Mouse (Mus musculus) E14TG2a.4 (cell line): ENCODE measurements around the gene Gpr179.
"Not testable (repeated sequence)": the region's sequence is repeated elsewhere in the genome, so short reads cannot be mapped to it uniquely, and the experiment has no call there.

Experiments
- H3K27me3 ChIP-seq: 2 replicates; pipeline ENCODE4 v1.6.1; 2014; ENCODE audit warnings: low read length, control low read depth; ENCODE audit not compliant: insufficient read depth
- H3K36me3 ChIP-seq: 2 replicates; pipeline ENCODE4 v1.6.1; 2014; ENCODE audit warnings: low read length, control low read depth; ENCODE audit not compliant: insufficient read depth
- H3K4me1 ChIP-seq: replicated peaks from 2 replicates; pipeline ENCODE4 v1.6.1; 2014; ENCODE audit warnings: low read depth, low read length, control low read depth
- H3K4me3 ChIP-seq: replicated peaks from 2 replicates; pipeline ENCODE4 v1.5.1; 2014; ENCODE audit warnings: mild to moderate bottlenecking, low read length
- H3K9me3 ChIP-seq: 2 replicates; pipeline ENCODE4 v1.6.1; 2014; ENCODE audit warnings: low read length, control low read depth
- CTCF ChIP-seq: conservative IDR thresholded peaks from 2 replicates; pipeline ENCODE4 v1.5.1; 2014; ENCODE audit warnings: low read length
- NANOG ChIP-seq: IDR thresholded peaks from 2 replicates; pipeline ENCODE4 v1.6.1; 2014; ENCODE audit warnings: borderline replicate concordance, low read length, mixed read lengths
- POU5F1 ChIP-seq: IDR thresholded peaks from 2 replicates; pipeline ENCODE4 v1.6.1; 2014; ENCODE audit warnings: low read length, borderline replicate concordance

Gpr179 gene

DNA sequence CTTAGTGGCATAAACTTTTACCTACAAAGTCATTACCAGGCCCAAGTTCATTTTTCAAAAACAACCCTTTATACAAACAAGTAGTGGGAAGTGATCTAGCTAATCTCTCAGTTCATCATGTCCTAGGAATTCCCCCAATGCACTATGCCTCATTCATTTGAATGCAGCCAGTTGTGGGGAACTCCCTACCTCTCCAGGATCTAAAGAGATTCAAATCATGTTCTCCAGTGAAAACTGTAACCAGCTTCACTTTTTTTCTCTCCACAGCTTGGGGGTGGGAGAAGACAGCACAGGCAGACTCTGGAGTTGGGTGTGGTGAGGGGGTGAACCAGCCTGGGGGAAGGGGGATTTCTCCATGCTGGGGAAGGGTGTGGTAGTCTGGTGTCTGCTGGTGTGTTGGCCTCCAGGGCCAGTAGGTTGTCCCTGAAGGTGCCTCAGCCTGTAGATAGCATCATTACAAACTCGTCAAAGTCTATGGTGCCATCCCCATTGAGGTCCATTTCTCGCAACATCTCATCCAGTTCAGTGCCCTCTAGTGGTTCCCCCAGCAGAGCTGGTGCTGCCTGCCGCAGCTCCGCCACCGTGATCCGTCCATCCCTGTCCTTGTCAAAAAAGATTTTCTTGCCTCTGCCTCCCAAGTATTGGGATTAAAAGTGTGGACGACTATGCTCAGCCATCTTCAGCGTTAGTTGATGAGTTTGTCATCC, 29.8 kb downstream of the Gpr179 start:
- Histone ChIP-seq H3K4me3 (peak overlapping the region; percentile 26; the same call in 1 of the 2 replicates), H3K4me1 (peaks cover 64% of the 10 kb centered on the region), H3K36me3 (peaks cover 74% of the 10 kb centered on the region)
- H3K9me3 ChIP-seq, H3K27me3 ChIP-seq: not testable (repeated sequence)
- 0 out of 2 replicates have a peak, but pooled peaks have one; percentile 7 for TF ChIP-seq CTCF

GRCm38 (mm10) chr11:97321197-97321596, 30.7 kb downstream of the Gpr179 start:
- TF ChIP-seq NANOG (no peak), POU5F1 (no peak), CTCF (no peak)
- H3K4me1 ChIP-seq: peaks cover 64% of the 10 kb centered on the region

GRCm38 (mm10) chr11:97315504-97316503, 36.1 kb downstream of the Gpr179 start, which contains the start of gene Mrpl45:
Gene Mrpl45 (plus strand): TSS chr11:97315716.
- no peak for TF ChIP-seq NANOG
- H3K4me3 ChIP-seq: peak within 1 kb of the TSS; percentile 89
- no peaks in the 10 kb centered on the region for H3K27me3 ChIP-seq
- peaks cover 34% of the 10 kb centered on the region for H3K36me3 ChIP-seq
- no peaks in the 10 kb centered on the region for H3K9me3 ChIP-seq
- peaks cover 53% of the 10 kb centered on the region for H3K4me1 ChIP-seq

More at GRCm38 (mm10) chr11:97321197-97321596, 30.7 kb downstream of the Gpr179 start:
- 0 out of 2 replicates have a peak overlapping the region, but pooled peaks have one; percentile 8 for H3K4me3 ChIP-seq
- no peaks in the 10 kb centered on the region for H3K27me3 ChIP-seq
- peaks cover 71% of the 10 kb centered on the region for H3K36me3 ChIP-seq
- no peaks in the 10 kb centered on the region for H3K9me3 ChIP-seq

GRCm38 (mm10) chr11:97314751-97315503, 37.0 kb downstream of the Gpr179 start:
- no peaks in the 10 kb centered on the region for H3K27me3 ChIP-seq
- peaks cover 29% of the 10 kb centered on the region for H3K36me3 ChIP-seq
- TF ChIP-seq POU5F1 (no peak), NANOG (no peak), CTCF (no peak)
- H3K4me1 ChIP-seq: peaks cover 54% of the 10 kb centered on the region
- H3K4me3 ChIP-seq: peak overlapping the region; percentile 65
- H3K9me3 ChIP-seq: no peaks in the 10 kb centered on the region

GRCm38 (mm10) chr11:97314110-97314509, 37.8 kb downstream of the Gpr179 start:
- H3K36me3 ChIP-seq: peaks cover 23% of the 10 kb centered on the region
- TF ChIP-seq NANOG: no peak
- TF ChIP-seq POU5F1: no peak
- peak; percentile 83 for TF ChIP-seq CTCF
- no peak overlapping the region for H3K4me3 ChIP-seq
- peaks cover 54% of the 10 kb centered on the region for H3K4me1 ChIP-seq
- no peaks in the 10 kb centered on the region for H3K9me3 ChIP-seq
- H3K27me3 ChIP-seq: no peaks in the 10 kb centered on the region

GRCm38 (mm10) chr11:97312871-97313270, 39.0 kb downstream of the Gpr179 start:
- not testable (repeated sequence) for H3K4me3 ChIP-seq, H3K27me3 ChIP-seq, H3K9me3 ChIP-seq
- H3K36me3 ChIP-seq: peaks cover 13% of the 10 kb centered on the region
- peaks cover 59% of the 10 kb centered on the region for H3K4me1 ChIP-seq

- Histone ChIP-seq H3K4me1 (peaks cover 60% of the 10 kb centered on the region), H3K27me3 (no peaks in the 10 kb centered on the region), H3K36me3 (peaks cover 3% of the 10 kb centered on the region; the same call in 1 of the 2 replicates), H3K9me3 (no peaks in the 10 kb centered on the region), H3K4me3 (peak overlapping the region; percentile 85)
- TF ChIP-seq NANOG (no peak), CTCF (peak; percentile 10; the same call in 1 of the 2 replicates)
Observed at GRCm38 (mm10) chr11:97310895-97311631, 40.8 kb downstream of the Gpr179 start.

DNA sequence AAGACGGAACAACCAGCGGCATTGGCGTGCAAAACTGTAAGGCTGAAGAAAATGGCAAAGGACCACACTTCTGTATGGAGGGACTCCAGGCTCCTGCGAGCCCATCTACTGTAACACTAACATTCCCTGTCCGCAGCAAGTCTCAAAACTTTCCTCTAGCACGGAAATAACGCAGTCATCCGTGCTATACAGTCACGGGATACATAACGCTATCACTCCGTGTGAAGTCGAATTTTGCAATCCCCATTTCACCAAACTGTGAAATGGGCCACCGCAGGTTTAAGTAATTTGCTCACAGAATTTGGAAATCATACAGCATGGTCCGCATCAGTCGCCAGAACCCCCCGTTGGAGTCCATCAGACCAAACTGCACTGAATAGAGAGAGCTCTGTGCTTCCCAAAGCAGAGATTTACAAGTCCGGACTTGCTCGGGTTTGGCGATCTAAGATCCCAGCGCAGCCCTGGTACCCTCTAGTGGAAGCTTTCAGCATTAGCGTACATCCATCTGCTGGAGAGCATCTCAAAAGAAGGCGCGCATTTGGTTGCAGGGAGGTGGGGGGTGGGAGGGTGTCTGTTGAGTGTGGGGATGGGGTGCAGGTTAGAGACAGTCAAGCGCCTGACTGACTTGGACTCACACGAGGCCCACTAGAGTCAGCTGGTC, 41.8 kb downstream of the Gpr179 start:
- Histone ChIP-seq H3K4me1 (peaks cover 57% of the 10 kb centered on the region), H3K9me3 (no peaks in the 10 kb centered on the region), H3K36me3 (peaks cover 3% of the 10 kb centered on the region; the same call in 1 of the 2 replicates), H3K4me3 (peak overlapping the region; percentile 85), H3K27me3 (no peaks in the 10 kb centered on the region)
- TF ChIP-seq NANOG: no peak
- peak; percentile 55 for TF ChIP-seq CTCF
- TF ChIP-seq POU5F1: no peak
